Mouse (Mus musculus) MEL (cell line): Measurements from ENCODE around the gene Mdga1. TPM values are rescaled to one million over a fixed set of nuclear protein-coding genes. Genes with fewer than 3 reads are reported as not detected.

Source experiments
- DNase-seq: peaks from one replicate; pipeline ENCODE4 v3.0.0; 2011; ENCODE audit warnings: low read depth, low spot score
- H3K27ac ChIP-seq: 2 replicates; pipeline ENCODE4 v1.5.1; 2012; ENCODE audit warnings: low read depth, mild to moderate bottlenecking, control low read depth, low read length, moderate library complexity; ENCODE audit not compliant: control insufficient read depth
- H3K27me3 ChIP-seq, 2 experiments: fragments of 150-350 bp in 1 of 2; sonication (generic) in 1 of 2; 2 replicates each; pipeline ENCODE4 v1.6.1; 2012; ENCODE audit warnings: low read length in 2 of 2, mild to moderate bottlenecking in 2 of 2, improper control_type of control experiment in 1 of 2, moderate library complexity in 1 of 2; ENCODE audit not compliant: insufficient read depth in 2 of 2, control insufficient read depth in 1 of 2
- H3K36me3 ChIP-seq, 2 experiments: 2 replicates each; pipeline ENCODE4 v1.6.1; 2012 to 2014; ENCODE audit warnings: low read length in 2 of 2, improper control_type of control experiment in 1 of 2, inconsistent platforms in 1 of 2, mild to moderate bottlenecking in 1 of 2; ENCODE audit not compliant: insufficient read depth in 2 of 2, control insufficient read depth in 1 of 2
- H3K4me1 ChIP-seq, 2 experiments: fragments of 150-350 bp in 1 of 2; sonication (generic) in 1 of 2; 2 replicates each; pipeline ENCODE4 v1.6.1; 2012; ENCODE audit warnings: low read length in 2 of 2, improper control_type of control experiment in 1 of 2, mild to moderate bottlenecking in 1 of 2; ENCODE audit not compliant: insufficient read depth in 2 of 2, control insufficient read depth in 1 of 2
- H3K4me3 ChIP-seq, 2 experiments: fragments of 150-350 bp in 1 of 2; sonication (generic) in 1 of 2; 2 replicates each; pipeline ENCODE4 v1.5.1; 2012; ENCODE audit warnings: low read depth in 2 of 2, low read length in 2 of 2, mild to moderate bottlenecking in 2 of 2, moderate library complexity in 2 of 2, control low read depth in 1 of 2, improper control_type of control experiment in 1 of 2; ENCODE audit not compliant: control insufficient read depth in 1 of 2, insufficient read depth in 1 of 2
- H3K79me2 ChIP-seq: 2 replicates; pipeline ENCODE4 v1.6.1; 2012; ENCODE audit warnings: mild to moderate bottlenecking, low read length, moderate library complexity; ENCODE audit not compliant: control insufficient read depth, poor library complexity, insufficient read depth
- H3K9ac ChIP-seq: 2 replicates; pipeline ENCODE4 v1.6.1; 2012; ENCODE audit warnings: low read depth, mild to moderate bottlenecking, control low read depth, low read length, moderate library complexity; ENCODE audit not compliant: control insufficient read depth, poor library complexity, severe bottlenecking
- H3K9me3 ChIP-seq: fragments of 150-350 bp; sonication (generic); replicated peaks from 2 replicates; pipeline ENCODE4 v1.6.1; 2012; ENCODE audit warnings: mild to moderate bottlenecking, low read length, improper control_type of control experiment, moderate library complexity; ENCODE audit not compliant: insufficient read depth
- BHLHE40 ChIP-seq: IDR thresholded peaks from 2 replicates; pipeline ENCODE4 v1.6.1; 2012; ENCODE audit warnings: low read depth, mild to moderate bottlenecking, inconsistent platforms, low read length, improper control_type of control experiment, borderline replicate concordance
- E2F4 ChIP-seq: IDR thresholded peaks from 2 replicates; pipeline ENCODE4 v1.6.1; 2011; ENCODE audit warnings: low read depth, low read length, improper control_type of control experiment, borderline replicate concordance
- EP300 ChIP-seq, 2 experiments: IDR thresholded peaks; 2 replicates each; pipeline ENCODE4 v1.6.1; 2011; ENCODE audit warnings: improper control_type of control experiment in 2 of 2, low read length in 2 of 2, low read depth in 1 of 2, mild to moderate bottlenecking in 1 of 2
- ETS1 ChIP-seq: IDR thresholded peaks from 2 replicates; pipeline ENCODE4 v1.6.1; 2012; ENCODE audit warnings: low read depth, mild to moderate bottlenecking, inconsistent platforms, low read length, improper control_type of control experiment, moderate library complexity
- GABPA ChIP-seq: IDR thresholded peaks from 2 replicates; pipeline ENCODE4 v1.6.1; 2012; ENCODE audit warnings: low read depth, mild to moderate bottlenecking, inconsistent platforms, low read length, improper control_type of control experiment, moderate library complexity
- MAX ChIP-seq: IDR thresholded peaks from 2 replicates; pipeline ENCODE4 v1.6.1; 2011; ENCODE audit warnings: low read length, improper control_type of control experiment
- MAZ ChIP-seq: IDR thresholded peaks from 2 replicates; pipeline ENCODE4 v1.6.1; 2012; ENCODE audit warnings: low read depth, mild to moderate bottlenecking, inconsistent platforms, low read length, improper control_type of control experiment
- MEF2A ChIP-seq: IDR thresholded peaks from 2 replicates; pipeline ENCODE4 v1.6.1; 2014; ENCODE audit warnings: low read depth, mild to moderate bottlenecking, inconsistent platforms, low read length, improper control_type of control experiment; ENCODE audit not compliant: poor library complexity, insufficient replicate concordance, severe bottlenecking; ENCODE audit errors: extremely low read depth
- MYC ChIP-seq: IDR thresholded peaks from 2 replicates; pipeline ENCODE4 v1.6.1; 2011; ENCODE audit warnings: low read depth, mild to moderate bottlenecking, low read length, improper control_type of control experiment, moderate library complexity
- NELFE ChIP-seq: IDR thresholded peaks from 2 replicates; pipeline ENCODE4 v1.6.1; 2011; ENCODE audit warnings: low read depth, low read length, improper control_type of control experiment
- NRF1 ChIP-seq: IDR thresholded peaks from 2 replicates; pipeline ENCODE4 v1.6.1; 2014; ENCODE audit warnings: low read depth, mild to moderate bottlenecking, inconsistent platforms, low read length, improper control_type of control experiment, moderate library complexity; ENCODE audit not compliant: poor library complexity, insufficient read depth, severe bottlenecking
- POLR2AphosphoS2 ChIP-seq: IDR thresholded peaks from 2 replicates; pipeline ENCODE4 v1.6.1; 2011; ENCODE audit warnings: low read length, improper control_type of control experiment
- POLR2AphosphoS5 ChIP-seq: IDR thresholded peaks from 2 replicates; pipeline ENCODE4 v1.6.1; 2012; ENCODE audit warnings: low read depth, borderline replicate concordance, mild to moderate bottlenecking, inconsistent platforms, low read length, moderate library complexity, mixed read lengths
- RCOR1 ChIP-seq: IDR thresholded peaks from 2 replicates; pipeline ENCODE4 v1.6.1; 2012; ENCODE audit warnings: low read depth, mild to moderate bottlenecking, inconsistent platforms, low read length, improper control_type of control experiment
- SMC3 ChIP-seq: IDR thresholded peaks from 2 replicates; pipeline ENCODE4 v1.6.1; 2011; ENCODE audit warnings: low read depth, low read length, improper control_type of control experiment
- TBP ChIP-seq: IDR thresholded peaks from 2 replicates; pipeline ENCODE4 v1.8.0; 2011; ENCODE audit warnings: low read depth, low read length, improper control_type of control experiment
- TCF12 ChIP-seq: IDR thresholded peaks from 2 replicates; pipeline ENCODE4 v1.6.1; 2014; ENCODE audit warnings: low read depth, mild to moderate bottlenecking, inconsistent platforms, low read length, improper control_type of control experiment, moderate library complexity
- UBTF ChIP-seq: IDR thresholded peaks from 2 replicates; pipeline ENCODE4 v1.6.1; 2012; ENCODE audit warnings: low read depth, mild to moderate bottlenecking, inconsistent platforms, low read length, improper control_type of control experiment, moderate library complexity, borderline replicate concordance; ENCODE audit not compliant: insufficient read depth
- ZKSCAN1 ChIP-seq: IDR thresholded peaks from 2 replicates; pipeline ENCODE4 v1.6.1; 2012; ENCODE audit warnings: low read depth, mild to moderate bottlenecking, inconsistent platforms, low read length, improper control_type of control experiment, moderate library complexity
- ZMIZ1 ChIP-seq: IDR thresholded peaks from 2 replicates; pipeline ENCODE4 v1.6.1; 2012; ENCODE audit warnings: low read depth, mild to moderate bottlenecking, inconsistent platforms, low read length, improper control_type of control experiment, moderate library complexity
- polyA plus RNA-seq, 2 experiments: library from polyadenylated mRNA; stranded (reverse) in 1 of 2; unstranded in 1 of 2; fragments of >175 nt in 1 of 2; fragments of >200 nt in 1 of 2; gene quantifications; 2 replicates each; pipeline versions ENCODE4 v1.2.1 to v1.2.4; 2012; ENCODE audit warnings: low replicate concordance in 2 of 2, low read depth in 1 of 2; ENCODE audit not compliant: insufficient read length in 2 of 2, insufficient read depth in 1 of 2, missing spikeins in 1 of 2
- total RNA-seq: library from RNA; depleted of rRNA; stranded (reverse); fragments of 300-350 nt; gene quantifications from 2 replicates; pipeline ENCODE4 v1.2.3, GENCODE M21; 2012

Gene Mdga1
- total and polyA plus RNA-seq, 3 experiments: 0.27 to 2.3 TPM; not detected in 1

DNA sequence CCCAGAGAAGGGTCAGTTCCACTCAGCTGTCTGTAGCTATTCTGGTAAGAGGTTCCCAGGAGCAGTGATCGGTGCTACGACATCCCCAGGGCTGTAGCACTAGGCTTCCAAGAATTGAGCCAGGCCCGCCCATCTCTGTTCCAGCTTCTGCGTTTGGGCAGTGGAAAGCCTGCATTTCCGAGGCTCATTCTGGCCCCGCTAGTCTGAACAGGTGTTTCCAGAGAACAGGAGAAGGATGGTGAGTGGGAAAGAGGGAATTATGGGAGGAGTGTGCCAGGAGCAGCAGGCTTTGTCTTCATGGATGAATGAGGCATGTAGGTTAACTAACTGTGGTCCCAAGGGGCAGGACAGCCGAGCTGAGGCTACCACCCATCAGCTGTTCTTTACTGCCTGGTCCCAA lies 140.8 kb downstream of the Mdga1 start:
- no peak overlapping the region for H3K27ac ChIP-seq
- H3K9ac ChIP-seq: no peak overlapping the region
- no peaks in the 10 kb centered on the region for H3K9me3 ChIP-seq
- H3K4me1 ChIP-seq: peaks cover 2 to 7% of the 10 kb centered on the region in 2 experiments; a peak in 3 of 4 replicates
- H3K27me3 ChIP-seq: peaks cover 0 to 2% of the 10 kb centered on the region in 2 experiments; a peak in 1 of 4 replicates
- no peaks in the 10 kb centered on the region for H3K79me2 ChIP-seq
- DNase-seq: no peak
- H3K36me3 ChIP-seq: peaks cover 0 to 3% of the 10 kb centered on the region in 2 experiments; a peak in 2 of 4 replicates
- TF ChIP-seq EP300 (IDR thresholded peaks at IDR 0.05; ENCODE audit: low read depth in 1 of 2, low read length in 2 of 2) (no peak), MAX (no peak), MAZ (no peak), E2F4 (no peak), UBTF (no peak)
- TF ChIP-seq, all 39 proteins: peak for 0
- H3K4me3 ChIP-seq: no peak overlapping the region

- Histone ChIP-seq H3K79me2 (no peaks in the 10 kb centered on the region), H3K4me1 (peaks cover 6 to 19% of the 10 kb centered on the region in 2 experiments; a peak in 3 of 4 replicates), H3K27ac (no peak overlapping the region), H3K36me3 (peaks cover 0 to 8% of the 10 kb centered on the region in 2 experiments; a peak in 2 of 4 replicates), H3K9ac (no peak overlapping the region), H3K9me3 (no peaks in the 10 kb centered on the region), H3K4me3 (no peak overlapping the region), H3K27me3 (peaks cover 0 to 2% of the 10 kb centered on the region in 2 experiments; a peak in 1 of 4 replicates)
- DNase-seq: no peak
- no peak for TF ChIP-seq ZMIZ1
- no peak for TF ChIP-seq RCOR1
- no peak for TF ChIP-seq MAX
- TF ChIP-seq NELFE: no peak
- TF ChIP-seq ZKSCAN1: no peak
- no peak for TF ChIP-seq MEF2A
- no peak for TF ChIP-seq SMC3
- TF ChIP-seq ETS1: no peak
- no peak for TF ChIP-seq TCF12
- TF ChIP-seq GABPA: no peak
- no peak for TF ChIP-seq E2F4
- TF ChIP-seq EP300 (IDR thresholded peaks at IDR 0.05; ENCODE audit: low read depth in 1 of 2, low read length in 2 of 2): no peak
- no peak for TF ChIP-seq POLR2AphosphoS2
- TF ChIP-seq TBP: no peak
- no peak for TF ChIP-seq NRF1
- no peak for TF ChIP-seq BHLHE40
- no peak for TF ChIP-seq POLR2AphosphoS5
- no peak for TF ChIP-seq MYC
Measured at GRCm38 (mm10) chr17:29827602-29828001, 142.3 kb downstream of the Mdga1 start.
